Mouse (Mus musculus) hindbrain, embryonic 10.5 days (tissue): ENCODE data around the gene Evi5. TPM values are rescaled to one million over a fixed set of nuclear protein-coding genes. Genes with fewer than 3 reads are reported as not detected.
A peak's percentile ranks its signal among the peaks of the same experiment; 100 is the strongest.

ENCODE experiments used
- DNase-seq: peaks from one replicate; pipeline ENCODE4 v3.0.0-alpha.2; 2017; ENCODE audit warnings: low spot score
- H3K27ac ChIP-seq: fragments of 300-500 bp; sonication (generic); 2 replicates; pipeline ENCODE4 v1.5.1; 2016; ENCODE audit warnings: mild to moderate bottlenecking, moderate library complexity
- H3K27me3 ChIP-seq: fragments of 300-500 bp; sonication (generic); 2 replicates; pipeline ENCODE4 v1.6.1; 2016; ENCODE audit warnings: mild to moderate bottlenecking; ENCODE audit not compliant: poor library complexity, insufficient read depth, severe bottlenecking
- H3K36me3 ChIP-seq: fragments of 300-500 bp; sonication (generic); 2 replicates; pipeline ENCODE4 v1.6.1; 2016; ENCODE audit warnings: mild to moderate bottlenecking, moderate library complexity
- H3K4me1 ChIP-seq: fragments of 300-500 bp; sonication (generic); replicated peaks from 2 replicates; pipeline ENCODE4 v1.6.1; 2016; ENCODE audit warnings: mild to moderate bottlenecking
- H3K4me3 ChIP-seq: fragments of 300-500 bp; sonication (generic); 2 replicates; pipeline ENCODE4 v1.5.1; 2016; ENCODE audit warnings: mild to moderate bottlenecking, moderate library complexity
- H3K9me3 ChIP-seq: fragments of 300-500 bp; sonication (generic); 2 replicates; pipeline ENCODE4 v1.6.1; 2016; ENCODE audit warnings: mild to moderate bottlenecking, moderate library complexity
- WGBS: fragments of 180-500 bp; shearing (Covaris S2); methylation state at CpG from one replicate; pipeline ENCODE4 v1.1.7; 2016; 5-methylcytosine and 5-hydroxymethylcytosine counted together
- polyA plus RNA-seq: library from polyadenylated mRNA; unstranded; fragments of >200 nt; fragmentation: Nextera tagmentation; extraction: Ambion mirVana; gene quantifications from 2 replicates; pipeline ENCODE4 v1.2.1, GENCODE M21; 2016

Gene Evi5
- polyA plus RNA-seq, 1 experiment from 2014 or later, result 48.4 TPM

GRCm38 (mm10) chr5:107754740-107755139 lies 120.2 kb downstream of the Evi5 start:
- Histone ChIP-seq H3K36me3 (peaks cover 8% of the 10 kb centered on the region; the same call in 1 of the 2 replicates), H3K27ac (no peak overlapping the region), H3K9me3 (no peaks in the 10 kb centered on the region), H3K4me1 (peaks cover 11% of the 10 kb centered on the region), H3K4me3 (no peak overlapping the region), H3K27me3 (no peaks in the 10 kb centered on the region)
- 97% methylated on average over 1 of the region's 1 CpGs for WGBS
- DNase-seq, result no peak

DNA sequence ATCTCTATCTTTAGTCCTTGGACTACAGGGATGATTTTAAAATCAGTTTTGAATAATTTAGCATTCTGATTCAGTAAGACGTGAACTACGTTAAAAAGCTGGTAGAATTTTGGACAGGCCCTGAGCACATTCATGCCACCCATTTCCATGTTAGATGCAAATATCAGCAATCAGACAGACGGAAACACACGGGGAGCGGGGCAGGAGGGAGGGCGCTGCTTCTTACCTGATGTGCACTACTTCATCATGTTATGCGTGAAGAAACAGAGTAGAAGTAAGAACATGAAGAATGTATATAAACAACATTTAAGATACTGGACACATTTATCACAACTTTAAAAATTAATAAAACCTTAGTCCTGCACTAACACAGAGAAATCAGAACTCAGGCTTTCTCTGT lies 121.3 kb downstream of the Evi5 start:
- WGBS, result 95% methylated on average over 7 of the region's 7 CpGs
- no peak overlapping the region for H3K4me3 ChIP-seq
- H3K4me1 ChIP-seq, result peaks cover 14% of the 10 kb centered on the region
- no peaks in the 10 kb centered on the region for H3K27me3 ChIP-seq
- H3K27ac ChIP-seq, result no peak overlapping the region
- no peaks in the 10 kb centered on the region for H3K9me3 ChIP-seq
- no peak for DNase-seq
- H3K36me3 ChIP-seq, result peaks cover 8% of the 10 kb centered on the region; the same call in 1 of the 2 replicates

GRCm38 (mm10) chr5:107749229-107749916 lies 125.5 kb downstream of the Evi5 start:
- peaks cover 14% of the 10 kb centered on the region for H3K4me1 ChIP-seq
- no peak for DNase-seq
- no peaks in the 10 kb centered on the region for H3K27me3 ChIP-seq
- no peak overlapping the region for H3K27ac ChIP-seq
- no peaks in the 10 kb centered on the region for H3K9me3 ChIP-seq
- H3K4me3 ChIP-seq, result no peak overlapping the region
- 82% methylated on average over 9 of the region's 9 CpGs for WGBS
- H3K36me3 ChIP-seq, result peaks cover 5% of the 10 kb centered on the region; the same call in 1 of the 2 replicates

DNA sequence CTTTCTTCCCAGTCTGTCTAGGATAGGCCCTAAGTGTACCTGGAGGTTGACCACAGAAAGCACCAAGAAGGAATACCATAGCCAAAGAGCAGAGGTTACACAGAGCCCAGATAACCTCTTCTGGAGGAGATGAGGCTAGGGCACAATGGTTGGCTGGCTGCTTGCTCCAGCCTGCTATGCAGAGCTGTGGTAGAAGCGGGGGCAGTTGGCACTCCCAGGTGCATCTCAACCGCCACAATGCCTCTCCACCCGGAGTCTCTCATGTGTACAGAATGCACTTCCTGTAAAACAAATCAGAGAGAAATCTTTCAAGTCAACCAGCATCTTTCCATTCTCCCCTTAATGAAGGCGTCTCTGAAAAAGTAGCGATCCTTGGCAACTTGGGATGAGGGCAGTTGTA lies 135.9 kb downstream of the Evi5 start:
- Histone ChIP-seq H3K36me3 (peaks cover 9% of the 10 kb centered on the region; the same call in 1 of the 2 replicates), H3K9me3 (peaks cover 7% of the 10 kb centered on the region; the same call in 1 of the 2 replicates), H3K27ac (no peak overlapping the region), H3K27me3 (no peaks in the 10 kb centered on the region), H3K4me1 (no peaks in the 10 kb centered on the region), H3K4me3 (no peak overlapping the region)
- DNase-seq, result no peak
- WGBS, result 95% methylated on average over 5 of the region's 5 CpGs

DNA sequence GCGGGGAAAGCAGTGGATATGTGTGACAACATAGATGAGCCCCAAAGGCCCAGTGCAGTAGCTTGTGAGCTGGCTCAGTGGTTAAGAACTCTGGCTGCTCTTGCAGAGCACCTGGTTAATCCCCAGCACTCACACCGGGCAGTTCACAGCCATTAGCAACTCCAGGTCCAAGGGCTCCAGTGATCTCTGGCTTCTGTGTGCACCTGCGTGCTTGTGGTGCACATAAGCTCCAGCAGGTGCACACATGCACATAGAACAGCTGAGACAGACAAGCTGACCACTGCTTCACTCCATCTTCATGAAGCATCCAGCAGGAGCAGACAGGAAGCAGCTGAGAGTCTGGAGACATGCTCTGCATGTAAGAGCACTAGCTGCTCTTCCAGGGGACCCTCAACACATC lies 136.6 kb downstream of the Evi5 start:
- 78% methylated on average over 3 of the region's 3 CpGs for WGBS
- H3K4me1 ChIP-seq, result no peaks in the 10 kb centered on the region
- no peaks in the 10 kb centered on the region for H3K27me3 ChIP-seq
- no peak for DNase-seq
- H3K9me3 ChIP-seq, result peaks cover 7% of the 10 kb centered on the region; the same call in 1 of the 2 replicates
- H3K27ac ChIP-seq, result no peak overlapping the region
- peaks cover 9% of the 10 kb centered on the region; the same call in 1 of the 2 replicates for H3K36me3 ChIP-seq
- H3K4me3 ChIP-seq, result no peak overlapping the region

GRCm38 (mm10) chr5:107736171-107736570 lies 138.7 kb downstream of the Evi5 start:
- Histone ChIP-seq H3K4me3 (no peak overlapping the region), H3K27ac (no peak overlapping the region), H3K9me3 (peaks cover 7% of the 10 kb centered on the region; the same call in 1 of the 2 replicates), H3K4me1 (no peaks in the 10 kb centered on the region), H3K27me3 (peaks cover 20% of the 10 kb centered on the region), H3K36me3 (peaks cover 7% of the 10 kb centered on the region; the same call in 1 of the 2 replicates)
- WGBS, result 86% methylated on average over 5 of the region's 5 CpGs
- no peak for DNase-seq

GRCm38 (mm10) chr5:107731844-107732243 lies 143.1 kb downstream of the Evi5 start:
- 26% methylated on average over 2 of the region's 2 CpGs for WGBS
- Histone ChIP-seq H3K9me3 (no peaks in the 10 kb centered on the region), H3K4me3 (no peak overlapping the region), H3K27me3 (peaks cover 64% of the 10 kb centered on the region), H3K27ac (no peak overlapping the region), H3K36me3 (no peaks in the 10 kb centered on the region), H3K4me1 (peaks cover 2% of the 10 kb centered on the region)
- no peak for DNase-seq

DNA sequence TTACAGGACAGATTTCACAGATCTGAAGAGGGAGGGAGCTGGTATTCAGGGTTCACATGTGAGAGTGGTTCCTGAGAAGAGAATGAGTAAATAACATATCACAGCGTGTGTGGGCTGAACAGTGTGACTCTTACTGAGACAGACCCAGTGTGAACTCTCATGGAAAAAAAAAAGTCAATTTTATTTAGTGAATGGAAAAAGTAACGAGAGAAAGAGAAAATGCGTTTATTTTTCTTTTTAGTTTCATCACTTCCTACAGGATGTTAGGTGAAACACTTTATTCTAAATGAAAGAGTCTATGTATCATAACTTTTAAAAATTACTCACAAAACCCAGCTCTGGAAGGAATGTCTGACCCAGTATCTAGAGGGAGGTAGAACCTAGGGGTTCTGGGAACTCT lies 143.5 kb downstream of the Evi5 start:
- Histone ChIP-seq H3K27ac (no peak overlapping the region), H3K4me1 (peaks cover 6% of the 10 kb centered on the region), H3K9me3 (no peaks in the 10 kb centered on the region), H3K36me3 (no peaks in the 10 kb centered on the region), H3K4me3 (no peak overlapping the region), H3K27me3 (peaks cover 68% of the 10 kb centered on the region)
- DNase-seq, result no peak
- 57% methylated on average over 3 of the region's 3 CpGs for WGBS

GRCm38 (mm10) chr5:107727007-107727402 lies 147.9 kb downstream of the Evi5 start:
- H3K4me1 ChIP-seq, result peaks cover 42% of the 10 kb centered on the region
- no peaks in the 10 kb centered on the region for H3K36me3 ChIP-seq
- peaks cover 100% of the 10 kb centered on the region for H3K27me3 ChIP-seq
- no peaks in the 10 kb centered on the region for H3K9me3 ChIP-seq
- DNase-seq, result no peak
- WGBS, result 15% methylated on average over 12 of the region's 12 CpGs
- no peak overlapping the region for H3K27ac ChIP-seq
- peak overlapping the region; percentile 43 for H3K4me3 ChIP-seq

DNA sequence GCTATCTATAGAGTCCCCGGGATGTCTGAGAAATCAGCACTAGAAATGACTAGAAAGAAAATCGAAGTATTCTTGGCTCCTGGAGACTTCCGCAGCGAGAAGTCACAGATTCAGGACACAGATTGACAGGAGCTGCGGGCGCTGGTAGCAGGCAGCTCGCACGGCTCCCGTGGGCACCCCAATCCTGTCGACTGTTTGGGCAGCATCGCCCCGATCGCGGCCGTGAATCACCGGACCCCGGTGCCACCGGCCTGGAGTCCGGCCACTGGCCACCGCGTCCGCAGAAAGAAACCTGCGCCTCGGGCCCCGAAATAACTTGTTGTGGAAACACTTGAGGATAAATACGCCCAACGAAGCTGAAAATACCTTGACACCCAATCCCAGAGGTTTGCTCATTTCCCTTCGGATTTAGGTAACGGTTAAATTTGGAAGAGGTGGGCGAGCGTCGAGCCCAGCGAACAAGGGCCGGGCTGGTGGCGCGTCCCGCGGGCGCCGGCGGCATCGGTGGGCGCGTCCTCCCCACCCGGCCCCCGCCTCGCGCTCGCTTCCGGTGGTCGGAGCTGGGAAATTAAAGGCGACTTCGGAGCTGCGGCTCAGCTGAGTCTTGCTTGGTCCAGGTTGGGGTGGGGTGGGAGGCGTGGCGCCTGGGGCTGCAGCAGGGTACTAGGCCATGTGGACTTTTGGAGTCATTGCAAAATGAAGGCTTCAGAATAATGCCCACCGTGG lies 148.5 kb downstream of the Evi5 start:
- Histone ChIP-seq H3K4me3 (peak overlapping the region; percentile 43), H3K9me3 (no peaks in the 10 kb centered on the region), H3K27me3 (peaks cover 100% of the 10 kb centered on the region), H3K27ac (no peak overlapping the region), H3K4me1 (peaks cover 47% of the 10 kb centered on the region), H3K36me3 (no peaks in the 10 kb centered on the region)
- DNase-seq, result peak; percentile 52
- under 1% methylated on average over 57 of the region's 57 CpGs for WGBS

- H3K27ac ChIP-seq, result no peak within 1 kb of the TSS
- WGBS, result under 1% methylated on average over 41 of the region's 41 CpGs
- no peaks in the 10 kb centered on the region for H3K36me3 ChIP-seq
- H3K9me3 ChIP-seq, result no peaks in the 10 kb centered on the region
- H3K4me3 ChIP-seq, result peak within 1 kb of the TSS; percentile 43
- H3K27me3 ChIP-seq, result peaks cover 100% of the 10 kb centered on the region
- peak; percentile 58 for DNase-seq
- H3K4me1 ChIP-seq, result peaks cover 55% of the 10 kb centered on the region
Observed at GRCm38 (mm10) chr5:107725435-107726261, 149.3 kb downstream of the Evi5 start, which contains the start of gene Gfi1. Gfi1 (minus strand) TSS chr5:107726036.

DNA sequence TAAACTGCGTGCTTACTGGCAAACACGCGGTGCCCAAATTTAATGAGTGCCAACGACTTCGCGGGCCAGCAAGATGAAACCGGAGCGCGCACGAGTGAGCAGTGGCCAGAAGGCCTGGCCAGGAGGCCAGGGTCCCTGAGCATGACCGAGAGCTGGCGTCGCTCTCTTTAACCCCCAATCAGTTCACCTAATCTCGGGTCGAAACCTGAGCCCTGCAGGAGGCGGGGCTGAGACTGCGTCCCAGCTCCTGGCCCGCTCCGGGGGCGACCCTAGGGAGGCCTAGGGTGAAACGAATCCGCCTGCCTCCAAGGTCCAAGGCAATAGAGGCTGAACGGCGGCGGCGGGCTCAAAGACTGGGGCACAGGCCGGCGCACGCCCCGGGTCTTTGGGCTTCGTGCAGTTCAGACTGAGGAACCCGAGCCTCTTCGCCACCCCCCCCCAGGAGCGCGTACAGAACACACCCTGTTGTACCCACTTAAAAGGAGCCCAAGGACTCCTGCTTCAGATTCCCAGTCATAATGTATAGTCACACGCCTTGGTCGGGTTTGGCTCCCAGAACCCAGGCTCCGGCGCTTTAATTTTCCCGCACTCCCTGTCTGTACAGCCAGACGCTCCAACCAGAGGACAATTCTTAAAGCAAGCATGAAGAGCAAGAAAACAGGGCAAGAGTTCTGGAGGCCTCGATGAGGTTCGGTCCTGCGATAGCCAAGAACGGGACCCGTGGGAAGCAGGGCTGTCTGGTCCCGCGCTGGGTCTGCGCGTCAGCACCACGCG lies 150.1 kb downstream of the Evi5 start:
- peak; percentile 59 for DNase-seq
- Histone ChIP-seq H3K36me3 (no peaks in the 10 kb centered on the region), H3K27me3 (peaks cover 100% of the 10 kb centered on the region), H3K27ac (no peak overlapping the region), H3K4me3 (peak overlapping the region; percentile 43), H3K4me1 (peaks cover 57% of the 10 kb centered on the region), H3K9me3 (no peaks in the 10 kb centered on the region)
- WGBS, result under 1% methylated on average over 52 of the region's 52 CpGs
